Mouse (Mus musculus): ENCODE measurements around the gene Cdc26.
A peak's percentile ranks its signal among the peaks of the same experiment; 100 is the strongest.

Cdc26 gene

DNA sequence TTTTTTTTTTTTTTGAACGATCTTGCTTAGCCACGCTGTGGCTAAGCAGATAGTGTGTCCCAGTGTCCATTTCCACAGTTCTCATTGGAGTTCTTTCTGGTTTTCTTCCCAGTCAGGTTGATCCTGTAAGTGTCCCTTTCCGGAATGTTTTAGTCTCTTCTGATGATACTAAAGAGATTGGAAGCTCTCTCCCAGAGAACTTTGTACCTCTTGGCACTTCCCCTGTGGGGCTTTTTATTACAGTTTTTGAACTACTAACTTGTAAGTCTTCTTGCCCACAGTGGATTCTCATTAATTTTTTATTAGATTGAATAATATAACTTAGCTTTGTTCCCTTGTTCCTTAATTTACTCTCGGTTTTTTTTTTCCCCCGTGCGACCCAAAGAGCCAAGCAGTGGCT, 46.9 kb downstream of the Cdc26 start:
- no peak for DNase-seq (ENCODE audit: low spot score in 2 of 2)

GRCm38 (mm10) chr4:62360805-62361455, 47.5 kb downstream of the Cdc26 start:
- DNase-seq (ENCODE audit: low spot score in 2 of 2): no peak

DNA sequence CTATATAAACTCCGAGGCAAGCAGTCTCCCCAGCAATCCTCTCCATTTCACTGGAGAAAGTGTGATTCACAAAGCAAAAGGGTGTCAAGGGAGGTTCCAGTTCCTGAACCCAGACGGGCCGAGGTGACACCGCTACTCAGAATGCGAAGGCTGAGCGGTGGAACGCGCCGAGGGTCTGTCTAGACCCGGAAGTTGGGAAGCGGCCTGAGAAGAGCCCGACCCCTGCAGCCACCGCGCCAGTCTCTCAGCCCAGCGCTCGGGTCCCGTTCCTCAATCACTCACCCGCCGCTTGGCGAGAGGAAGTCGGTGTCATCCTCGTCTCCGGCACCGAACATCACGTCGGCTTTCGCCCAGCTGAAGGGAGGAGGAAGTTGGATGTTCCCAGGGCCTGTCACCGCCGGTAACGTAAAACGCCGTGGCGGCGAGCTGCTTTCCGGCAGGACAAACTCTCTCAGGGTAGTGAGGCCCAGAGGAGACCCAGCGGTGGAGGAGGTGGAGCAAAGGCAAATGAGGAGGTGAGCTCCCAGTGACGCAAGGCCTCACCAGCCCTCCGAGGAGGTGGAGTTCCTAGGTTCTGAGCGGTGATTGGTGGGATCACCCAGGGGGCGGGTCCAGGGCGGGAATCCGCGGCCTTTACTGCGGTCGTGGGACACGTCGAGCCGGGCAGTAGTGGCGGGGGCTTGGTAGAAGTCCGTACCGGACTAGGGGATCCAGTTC, 48.2 kb downstream of the Cdc26 start, which contains the start of the genes Fkbp15 and Slc31a1:
Gene Fkbp15, minus strand, starts transcription at position 461 of the 717 bp plus-strand sequence.
Gene Slc31a1, plus strand, starts transcription at position 640 of the 717 bp plus-strand sequence.
- DNase-seq (ENCODE audit: low spot score in 2 of 2): peak; percentile 94 to 97

DNA sequence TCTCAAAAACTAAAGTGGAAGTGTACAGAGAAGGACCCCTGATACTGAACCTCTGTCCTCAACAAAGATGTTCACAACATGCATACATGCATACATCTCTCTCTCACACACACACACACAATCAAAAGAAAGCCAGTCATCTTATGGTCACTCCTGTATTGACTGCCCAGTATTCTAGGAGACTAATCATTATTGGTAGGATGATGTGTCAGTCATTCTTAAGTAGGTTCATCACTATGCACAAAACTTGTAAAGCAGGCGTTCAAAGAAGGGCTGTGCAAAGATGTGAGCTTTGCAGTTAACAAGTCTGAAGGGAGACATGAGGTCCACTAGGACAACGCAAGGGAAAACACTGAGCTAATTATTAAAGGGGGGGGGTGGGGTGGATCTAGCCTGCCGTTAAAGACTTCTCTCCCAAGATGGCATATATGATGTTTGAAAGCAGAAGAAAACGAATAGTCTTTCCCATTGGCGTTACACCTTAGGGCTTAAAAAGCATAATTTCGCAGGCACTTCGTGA, 49.1 kb downstream of the Cdc26 start:
- DNase-seq (ENCODE audit: low spot score in 2 of 2): no peak

DNA sequence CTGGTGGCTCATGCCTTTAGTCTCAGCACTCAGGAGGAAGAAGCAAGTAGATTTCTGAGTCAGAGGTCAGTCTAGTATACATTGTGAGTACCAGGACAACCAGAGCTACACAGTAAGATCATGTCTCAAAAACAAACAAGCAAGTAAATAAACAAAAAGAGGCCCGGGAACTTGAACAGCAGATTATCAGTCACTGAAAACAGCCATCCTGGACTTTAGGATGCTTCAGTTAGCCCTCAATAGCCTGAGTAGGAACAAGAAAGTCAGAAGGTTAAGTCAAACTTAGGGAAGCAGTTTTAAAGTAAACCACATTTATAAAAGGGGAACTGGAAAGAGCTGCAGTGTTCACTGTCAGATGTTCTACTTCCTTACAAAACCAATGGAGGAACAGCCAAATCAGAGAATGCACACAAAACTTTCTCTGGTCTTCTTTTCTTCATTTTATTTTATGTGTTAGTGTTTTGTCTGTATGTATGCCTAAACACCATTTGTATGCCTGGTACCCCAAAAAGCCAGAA, 50.8 kb downstream of the Cdc26 start:
- no peak for DNase-seq (ENCODE audit: low spot score in 2 of 2)

DNA sequence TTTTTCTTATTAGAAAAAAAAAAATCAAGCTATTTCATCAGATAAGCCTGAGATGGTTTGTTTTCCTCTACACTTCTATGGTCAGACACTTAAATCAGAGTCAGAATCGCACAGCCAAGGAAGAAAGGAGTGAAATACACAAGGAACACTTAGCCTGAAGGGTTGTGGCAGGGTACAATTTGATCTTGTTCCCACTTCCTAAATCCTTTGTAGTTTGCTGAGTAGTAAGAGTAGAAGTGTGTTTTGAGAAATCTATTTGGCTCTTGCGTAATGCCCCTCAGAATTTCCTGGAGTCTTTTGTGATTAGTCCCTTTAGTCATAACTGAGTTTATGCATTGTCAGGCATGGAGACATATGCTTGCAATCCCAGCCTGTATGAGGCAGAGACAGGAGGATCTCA, 59.1 kb downstream of the Cdc26 start:
- DNase-seq (ENCODE audit: low spot score in 2 of 2): no peak

DNA sequence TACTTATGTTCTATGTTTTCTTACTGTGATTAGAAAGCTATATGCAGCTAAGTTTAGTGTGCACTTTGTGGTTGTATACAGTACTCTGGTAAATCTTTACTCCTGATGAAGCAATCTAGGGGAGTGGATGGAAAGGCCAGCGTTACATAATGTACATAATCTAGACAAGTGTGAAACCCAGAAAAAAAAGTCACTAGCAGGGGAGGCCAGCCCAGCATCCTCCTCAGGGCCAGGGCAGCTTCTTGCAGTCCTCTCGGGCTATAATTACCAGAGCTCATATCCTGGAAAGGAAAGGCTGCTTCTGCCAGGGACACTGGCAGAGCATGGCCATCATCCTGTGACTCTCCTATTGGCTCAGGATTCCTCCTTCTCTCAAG, 60.1 kb downstream of the Cdc26 start:
- DNase-seq (ENCODE audit: low spot score in 2 of 2): no peak

DNA sequence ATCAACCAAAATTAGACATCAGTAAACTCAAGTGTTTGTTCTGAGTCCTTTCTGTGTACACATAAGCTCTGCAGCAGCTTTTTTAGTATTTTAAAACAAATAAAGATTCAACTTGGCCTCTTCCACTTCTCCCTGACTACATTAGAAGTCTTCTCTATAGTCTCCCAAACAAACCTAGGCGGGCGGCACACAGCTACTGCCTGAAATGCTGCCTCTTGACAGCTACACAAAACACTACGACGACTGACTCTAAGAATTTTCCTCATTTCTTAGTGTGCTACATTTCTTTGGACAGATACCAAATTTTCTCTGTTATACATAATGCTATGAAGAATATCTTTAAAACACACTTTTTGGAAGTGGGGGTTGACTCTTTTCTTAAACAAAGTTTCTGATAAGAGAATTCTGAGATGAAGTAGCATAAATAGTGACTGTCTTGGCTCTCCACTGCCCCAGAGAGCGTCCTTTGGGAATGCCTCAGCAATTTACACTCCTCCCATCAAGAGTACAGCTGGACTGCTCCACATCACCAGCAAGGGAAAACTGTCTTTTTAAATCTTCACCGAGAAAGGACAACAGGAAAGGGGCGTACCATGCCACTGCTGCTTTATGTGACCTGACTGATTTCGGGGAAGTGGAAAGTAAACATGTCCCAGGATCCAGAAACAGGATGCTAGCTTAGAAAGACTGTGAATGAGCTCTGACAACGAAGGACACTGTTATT, 60.7 kb downstream of the Cdc26 start:
- DNase-seq (ENCODE audit: low spot score in 2 of 2): no peak

DNA sequence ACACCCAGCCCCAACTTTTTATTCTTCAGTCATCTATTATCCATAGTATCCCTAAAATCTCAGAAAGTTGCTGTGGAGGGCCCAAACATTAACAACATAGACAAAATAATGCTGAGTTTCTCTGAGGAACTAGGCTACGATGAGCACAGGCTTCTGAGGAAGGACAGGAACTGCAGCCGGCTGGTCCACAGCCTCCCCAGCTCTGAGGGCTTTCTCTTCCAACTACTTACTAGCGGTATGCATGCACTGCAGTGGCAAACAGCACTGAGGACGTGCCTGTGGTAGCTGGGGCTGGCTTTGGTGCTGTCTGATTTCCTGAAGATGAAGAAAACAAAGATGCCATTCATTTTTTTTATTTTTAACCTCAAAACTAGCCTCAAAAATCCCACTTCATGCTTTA, 62.6 kb downstream of the Cdc26 start:
- no peak for DNase-seq (ENCODE audit: low spot score in 2 of 2)

DNA sequence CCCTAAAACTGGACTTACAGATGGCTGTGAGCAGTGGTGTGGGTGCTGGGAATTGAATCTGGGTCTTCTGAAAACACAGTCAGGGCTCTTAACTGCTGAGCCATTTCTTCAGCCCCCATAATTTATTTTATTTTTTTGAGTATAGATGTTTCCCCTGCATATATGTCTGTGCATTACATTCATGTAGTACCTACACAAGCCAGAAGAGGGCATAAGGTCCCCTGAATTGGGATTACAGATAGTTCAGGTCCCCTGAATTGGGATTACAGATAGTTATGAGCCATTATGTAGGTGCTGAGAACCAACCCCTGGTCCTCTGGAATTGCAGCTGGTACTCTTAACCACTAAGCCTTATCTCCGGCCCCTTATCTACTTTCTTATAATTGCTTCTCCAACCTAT, 64.4 kb downstream of the Cdc26 start:
- DNase-seq (ENCODE audit: low spot score in 2 of 2): no peak

DNA sequence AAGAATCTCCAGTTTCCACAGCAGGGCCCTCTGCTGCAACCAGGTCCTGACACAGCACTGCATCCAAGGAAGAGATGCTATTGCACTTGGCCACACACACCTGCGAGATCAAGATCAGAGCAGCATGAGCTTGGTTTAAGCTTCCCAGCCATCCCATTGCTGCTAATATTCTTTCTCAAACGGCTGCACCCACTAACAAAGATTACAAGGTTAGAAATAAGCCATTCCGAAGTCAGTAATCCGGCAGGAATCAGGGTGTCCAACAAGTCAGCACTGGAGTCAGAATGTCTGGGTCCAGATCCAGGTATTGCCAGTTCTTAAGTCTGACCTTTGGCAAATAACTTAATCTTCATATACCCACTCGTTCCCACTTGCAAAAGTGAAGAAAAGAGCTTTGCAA, 69.9 kb downstream of the Cdc26 start:
- no peak for DNase-seq (ENCODE audit: low spot score in 2 of 2)

Measured in left cerebral cortex, adult 9 months (tissue).